Mouse (Mus musculus): ENCODE results near the gene Erbb4. TPM values are rescaled to one million over a fixed set of nuclear protein-coding genes. Genes with fewer than 3 reads are reported as not detected.

Erbb4 gene
- polyA plus RNA-seq, 1 experiment: not detected

- 45% methylated on average over 3 of the region's 3 CpGs for WGBS
- no peak for TF ChIP-seq POLR2A (IDR thresholded peaks at IDR 0.05; ENCODE audit: low read depth, low read length)
- TF ChIP-seq CTCF (IDR thresholded peaks at IDR 0.05; ENCODE audit: extremely low read depth, insufficient read length, insufficient replicate concordance, low read depth, low read length): no peak
- Histone ChIP-seq H3K4me1 (ENCODE audit: control insufficient read depth, insufficient read depth, insufficient read length, low read length) (no peaks in the 10 kb centered on the region), H3K27me3 (ENCODE audit: control insufficient read depth, insufficient read depth, low read length) (no peaks in the 10 kb centered on the region), H3K4me3 (ENCODE audit: low read depth, low read length) (no peak overlapping the region), H3K27ac (ENCODE audit: insufficient read depth, low read depth, low read length) (no peak overlapping the region), H3K36me3 (ENCODE audit: control insufficient read depth, insufficient read depth, low read length) (no peaks in the 10 kb centered on the region)
Observed at GRCm38 (mm10) chr1:68178580-68178979, 929.3 kb downstream of the Erbb4 start.

- no peaks in the 10 kb centered on the region for H3K4me1 ChIP-seq (ENCODE audit: control insufficient read depth, insufficient read depth, insufficient read length, low read length)
- H3K4me3 ChIP-seq (ENCODE audit: low read depth, low read length): no peak overlapping the region
- H3K27ac ChIP-seq (ENCODE audit: insufficient read depth, low read depth, low read length): no peak overlapping the region
- H3K27me3 ChIP-seq (ENCODE audit: control insufficient read depth, insufficient read depth, low read length): no peaks in the 10 kb centered on the region
- TF ChIP-seq CTCF (IDR thresholded peaks at IDR 0.05; ENCODE audit: extremely low read depth, insufficient read length, insufficient replicate concordance, low read depth, low read length) (no peak), POLR2A (IDR thresholded peaks at IDR 0.05; ENCODE audit: low read depth, low read length) (no peak)
- no peaks in the 10 kb centered on the region for H3K36me3 ChIP-seq (ENCODE audit: control insufficient read depth, insufficient read depth, low read length)
- 53% methylated on average over 1 of the region's 1 CpGs for WGBS
Observed at GRCm38 (mm10) chr1:68155253-68155652, 952.6 kb downstream of the Erbb4 start.

GRCm38 (mm10) chr1:68150572-68150971 is 957.3 kb downstream of the Erbb4 start:
- 76% methylated on average over 2 of the region's 2 CpGs for WGBS
- Histone ChIP-seq H3K4me1 (ENCODE audit: control insufficient read depth, insufficient read depth, insufficient read length, low read length) (no peaks in the 10 kb centered on the region), H3K27me3 (ENCODE audit: control insufficient read depth, insufficient read depth, low read length) (no peaks in the 10 kb centered on the region), H3K4me3 (ENCODE audit: low read depth, low read length) (no peak overlapping the region), H3K36me3 (ENCODE audit: control insufficient read depth, insufficient read depth, low read length) (no peaks in the 10 kb centered on the region), H3K27ac (ENCODE audit: insufficient read depth, low read depth, low read length) (no peak overlapping the region)
- no peak for TF ChIP-seq CTCF (IDR thresholded peaks at IDR 0.05; ENCODE audit: extremely low read depth, insufficient read length, insufficient replicate concordance, low read depth, low read length)

GRCm38 (mm10) chr1:68142562-68143350 is 965.1 kb downstream of the Erbb4 start:
- WGBS: 70% methylated on average over 7 of the region's 7 CpGs
- no peak overlapping the region for H3K4me3 ChIP-seq (ENCODE audit: low read depth, low read length)
- no peaks in the 10 kb centered on the region for H3K27me3 ChIP-seq (ENCODE audit: control insufficient read depth, insufficient read depth, low read length)
- H3K27ac ChIP-seq (ENCODE audit: insufficient read depth, low read depth, low read length): no peak overlapping the region
- H3K36me3 ChIP-seq (ENCODE audit: control insufficient read depth, insufficient read depth, low read length): no peaks in the 10 kb centered on the region
- no peaks in the 10 kb centered on the region for H3K4me1 ChIP-seq (ENCODE audit: control insufficient read depth, insufficient read depth, insufficient read length, low read length)
- TF ChIP-seq POLR2A (IDR thresholded peaks at IDR 0.05; ENCODE audit: low read depth, low read length) (no peak), CTCF (IDR thresholded peaks at IDR 0.05; ENCODE audit: extremely low read depth, insufficient read length, insufficient replicate concordance, low read depth, low read length) (no peak)

- Histone ChIP-seq H3K27me3 (ENCODE audit: control insufficient read depth, insufficient read depth, low read length) (no peaks in the 10 kb centered on the region), H3K4me3 (ENCODE audit: low read depth, low read length) (no peak overlapping the region), H3K36me3 (ENCODE audit: control insufficient read depth, insufficient read depth, low read length) (no peaks in the 10 kb centered on the region), H3K4me1 (ENCODE audit: control insufficient read depth, insufficient read depth, insufficient read length, low read length) (no peaks in the 10 kb centered on the region), H3K27ac (ENCODE audit: insufficient read depth, low read depth, low read length) (no peak overlapping the region)
- no peak for TF ChIP-seq POLR2A (IDR thresholded peaks at IDR 0.05; ENCODE audit: low read depth, low read length)
- TF ChIP-seq CTCF (IDR thresholded peaks at IDR 0.05; ENCODE audit: extremely low read depth, insufficient read length, insufficient replicate concordance, low read depth, low read length): no peak
Observed at GRCm38 (mm10) chr1:68134943-68135342, 972.9 kb downstream of the Erbb4 start.

- H3K36me3 ChIP-seq (ENCODE audit: control insufficient read depth, insufficient read depth, low read length): no peaks in the 10 kb centered on the region
- TF ChIP-seq POLR2A (IDR thresholded peaks at IDR 0.05; ENCODE audit: low read depth, low read length): no peak
- no peak overlapping the region for H3K27ac ChIP-seq (ENCODE audit: insufficient read depth, low read depth, low read length)
- H3K4me3 ChIP-seq (ENCODE audit: low read depth, low read length): no peak overlapping the region
- WGBS: 75% methylated on average over 2 of the region's 2 CpGs
- no peaks in the 10 kb centered on the region for H3K27me3 ChIP-seq (ENCODE audit: control insufficient read depth, insufficient read depth, low read length)
- H3K4me1 ChIP-seq (ENCODE audit: control insufficient read depth, insufficient read depth, insufficient read length, low read length): no peaks in the 10 kb centered on the region
Observed at GRCm38 (mm10) chr1:68134450-68134849, 973.4 kb downstream of the Erbb4 start.

GRCm38 (mm10) chr1:68123541-68123940 is 984.3 kb downstream of the Erbb4 start:
- TF ChIP-seq CTCF (IDR thresholded peaks at IDR 0.05; ENCODE audit: extremely low read depth, insufficient read length, insufficient replicate concordance, low read depth, low read length) (no peak), POLR2A (IDR thresholded peaks at IDR 0.05; ENCODE audit: low read depth, low read length) (no peak)
- 90% methylated on average over 2 of the region's 2 CpGs for WGBS
- Histone ChIP-seq H3K4me1 (ENCODE audit: control insufficient read depth, insufficient read depth, insufficient read length, low read length) (no peaks in the 10 kb centered on the region), H3K4me3 (ENCODE audit: low read depth, low read length) (no peak overlapping the region), H3K27me3 (ENCODE audit: control insufficient read depth, insufficient read depth, low read length) (no peaks in the 10 kb centered on the region), H3K27ac (ENCODE audit: insufficient read depth, low read depth, low read length) (no peak overlapping the region), H3K36me3 (ENCODE audit: control insufficient read depth, insufficient read depth, low read length) (no peaks in the 10 kb centered on the region)

All from small intestine, adult 2 months (tissue).